Mouse (Mus musculus) layer of hippocampus, postnatal 25 days (tissue): Measurements from ENCODE around the gene Olfm2. TPM values are rescaled to one million over a fixed set of nuclear protein-coding genes. Genes with fewer than 3 reads are reported as not detected.

ENCODE experiments used
- total RNA-seq, 2 experiments: library from RNA; stranded (reverse); gene quantifications; 2 replicates each; pipeline ENCODE4 v1.2.3; 2021

Gene Olfm2
- total RNA-seq, 2 experiments from 2014 or later, result 52.6 to 54.3 TPM

Other genes starting within 250 kb of the Olfm2 start
- gene Zfp266, start 224.9 kb downstream of the Olfm2 start, total RNA-seq, result 10 to 100 TPM; 40.7 to 48.8 TPM
- 10 to 100 TPM; 20.4 to 22.1 TPM for gene Zfp846, start 165.1 kb downstream of the Olfm2 start, total RNA-seq
- 100 to 1,000 TPM; 307 to 354 TPM for gene Ubl5, start 103.5 kb downstream of the Olfm2 start, total RNA-seq
- gene Fbxl12, start 101.6 kb downstream of the Olfm2 start, total RNA-seq, result 10 to 100 TPM; 14.7 to 23.3 TPM
- gene Pin1, start 94.3 kb downstream of the Olfm2 start, total RNA-seq, result 10 to 100 TPM; 31.6 to 35.8 TPM
- gene Col5a3, start 68.7 kb upstream of the Olfm2 start, total RNA-seq, result 1 to 10 TPM; 1.2 to 2.5 TPM
- gene Rdh8, start 72.2 kb upstream of the Olfm2 start, total RNA-seq, result not detected
- gene A230050P20Rik, start 122.3 kb upstream of the Olfm2 start, total RNA-seq, result 10 to 100 TPM; 50.7 to 77.1 TPM
- 10 to 100 TPM; 10.5 to 11.4 TPM for gene Angptl6, start 133.4 kb upstream of the Olfm2 start, total RNA-seq
- 10 to 100 TPM; 23.5 to 25.5 TPM for gene Ppan, start 141.8 kb upstream of the Olfm2 start, total RNA-seq
- 100 to 1,000 TPM; 118 to 122 TPM for gene Eif3g, start 152.3 kb upstream of the Olfm2 start, total RNA-seq
- gene Dnmt1, start 213.5 kb upstream of the Olfm2 start, total RNA-seq, result 10 to 100 TPM; 34.6 to 36.3 TPM
- gene S1pr2, start 230.4 kb upstream of the Olfm2 start, total RNA-seq, result 1 to 10 TPM; 2.5 to 3.6 TPM